In genomic region chr10:21746713-21747112, GRCm38 (mm10) we compare ENCODE assay signal across 13 mouse cellular contexts.
DNase-seq lines count a peak whose midpoint lies in the region; ATAC-seq and TF ChIP-seq lines count a peak whose summit lies in the region.
"Had no signal": no experiment of that assay in that cellular context is flagged by ENCODE, and none has a peak within 500 bp of the region (broad histone marks: within the 10 kb centered on the region; RNA-seq: fewer than 3 reads in every experiment).

No protein-coding gene starts in this region.

- H3K4me3 ChIP-seq in hindbrain, embryonic 13.5 days = no peak overlapping the region
- no peak overlapping the region for H3K4me3 ChIP-seq in hindbrain, embryonic 14.5 days (replicated peaks; ENCODE audit: low read length)
- no peak overlapping the region for H3K4me3 ChIP-seq in ES-E14 (ENCODE audit: insufficient read depth in 1 of 2, low read depth in 1 of 2, low read length in 2 of 2, poor library complexity in 1 of 2, severe bottlenecking in 1 of 2)
- H3K4me3 ChIP-seq: hindbrain, embryonic 15.5 days; liver, embryonic 13.5 days had no signal

- no peak overlapping the region for H3K9ac ChIP-seq in hindbrain, embryonic 13.5 days
- H3K9ac ChIP-seq in hindbrain, embryonic 14.5 days = no peak overlapping the region
- H3K9ac ChIP-seq in ES-E14 (ENCODE audit: insufficient read depth, low read depth, low read length, poor library complexity, severe bottlenecking) = no peak overlapping the region
- H3K9ac ChIP-seq: hindbrain, embryonic 15.5 days; liver, embryonic 13.5 days had no signal

- no peaks in the 10 kb centered on the region for H3K36me3 ChIP-seq in hindbrain, embryonic 13.5 days
- no peaks in the 10 kb centered on the region for H3K36me3 ChIP-seq in hindbrain, embryonic 14.5 days (replicated peaks; ENCODE audit: control insufficient read depth, insufficient read depth)
- H3K36me3 ChIP-seq in ES-E14 (ENCODE audit: control insufficient read depth, insufficient read depth, low read length, poor library complexity, severe bottlenecking) = no peaks in the 10 kb centered on the region
- H3K36me3 ChIP-seq: hindbrain, embryonic 15.5 days; liver, embryonic 13.5 days had no signal

- intact Hi-C loops in gastrocnemius, postnatal 14 days (cut with DNase I; ENCODE audit: low total_unique reads) = no loop called here

- no peak for ATAC-seq in hindbrain, embryonic 13.5 days (ENCODE audit: low FRiP score)
- no peak for ATAC-seq in hindbrain, embryonic 14.5 days (ENCODE audit: low FRiP score)

- no peaks in the 10 kb centered on the region for H3K9me3 ChIP-seq in hindbrain, embryonic 13.5 days
- no peaks in the 10 kb centered on the region for H3K9me3 ChIP-seq in hindbrain, embryonic 14.5 days (ENCODE audit: control insufficient read depth, low read length)
- H3K9me3 ChIP-seq in ES-E14 (ENCODE audit: control insufficient read depth, insufficient read depth, low read depth, low read length) = no peaks in the 10 kb centered on the region
- H3K9me3 ChIP-seq: hindbrain, embryonic 15.5 days; liver, embryonic 13.5 days had no signal

- in situ Hi-C loops in ES-E14 (cut with MboI; ENCODE audit: low sequenced_read_pairs in 2 of 2, unreplicated experiment in 2 of 2) = no loop called here

- H3K27ac ChIP-seq in hindbrain, embryonic 13.5 days = no peak overlapping the region
- no peak overlapping the region for H3K27ac ChIP-seq in hindbrain, embryonic 14.5 days
- H3K27ac ChIP-seq in ES-E14 (ENCODE audit: insufficient read depth, low read depth, low read length, poor library complexity, severe bottlenecking) = peak overlapping the region; percentile 55
- H3K27ac ChIP-seq: hindbrain, embryonic 15.5 days; liver, embryonic 13.5 days; macrophage had no signal

- no peaks in the 10 kb centered on the region for H3K27me3 ChIP-seq in hindbrain, embryonic 13.5 days
- H3K27me3 ChIP-seq in hindbrain, embryonic 14.5 days (ENCODE audit: control insufficient read depth, insufficient read depth, low read length) = no peaks in the 10 kb centered on the region
- H3K27me3 ChIP-seq: hindbrain, embryonic 15.5 days had no signal

- 0 out of 2 replicates have a peak, but pooled peaks cover 4% of the 10 kb centered on the region for H3K4me1 ChIP-seq in hindbrain, embryonic 13.5 days (replicated peaks)
- no peaks in the 10 kb centered on the region for H3K4me1 ChIP-seq in hindbrain, embryonic 14.5 days (replicated peaks; ENCODE audit: control insufficient read depth, insufficient read depth, low read length)
- peaks cover 14 to 18% of the 10 kb centered on the region in 2 experiments for H3K4me1 ChIP-seq in ES-E14 (ENCODE audit: control insufficient read depth in 2 of 2, insufficient read depth in 2 of 2, low read length in 2 of 2, poor library complexity in 1 of 2)
- H3K4me1 ChIP-seq: liver, embryonic 13.5 days had no signal

- 0 out of 2 replicates have a peak overlapping the region, but pooled peaks have one; percentile 6 for H3K4me2 ChIP-seq in hindbrain, embryonic 13.5 days
- H3K4me2 ChIP-seq in hindbrain, embryonic 14.5 days (replicated peaks) = no peak overlapping the region
- H3K4me2 ChIP-seq: hindbrain, embryonic 15.5 days; liver, embryonic 13.5 days had no signal

- DNase-seq in embryo, embryonic 10 days (ENCODE audit: low spot score) = peak; percentile 24
- DNase-seq in embryo, embryonic 9.5 days (ENCODE audit: extremely low spot score) = no peak
- DNase-seq in hindbrain, embryonic 14.5 days (ENCODE audit: low spot score) = no peak
- peak; percentile 21 for DNase-seq in ES-E14 (ENCODE audit: low read depth, low spot score)
- peak; percentile 34 for DNase-seq in gastrocnemius, postnatal 14 days
- DNase-seq in thymus, postnatal 25 days = no peak
- no peak for DNase-seq in spleen, postnatal 4 days (ENCODE audit: low spot score in 2 of 2)
- DNase-seq: cerebellum, postnatal 14 days; kidney, postnatal 36 days; liver, embryonic 13.5 days had no signal

- 19% methylated on average over 9 of the region's 9 CpGs for WGBS in hindbrain, embryonic 13.5 days
- WGBS in hindbrain, embryonic 14.5 days = 13% methylated on average over 9 of the region's 9 CpGs

TF ChIP-seq in ES-E14, 5 proteins besides CTCF, POLR2A, EP300 and RAD21:
- TF ChIP-seq ZNF384 (IDR thresholded peaks at IDR 0.05; ENCODE audit: low read depth, low read length) = no peak

Comparison
In these comparisons a context has a peak if more than half of its experiments do, and no peak if none do; other contexts are left out.
1. DNase-seq: peak in embryo, embryonic 10 days (single experiment), ES-E14 (single experiment) and gastrocnemius, postnatal 14 days (single experiment); none in embryo, embryonic 9.5 days (single experiment), hindbrain, embryonic 14.5 days (single experiment), thymus, postnatal 25 days (single experiment) and spleen, postnatal 4 days (0 of 2).